Mouse (Mus musculus) thymus, adult 2 months (tissue): Measurements from ENCODE around the gene Gdpd2. TPM values are rescaled to one million over a fixed set of nuclear protein-coding genes. Genes with fewer than 3 reads are reported as not detected.

Source experiments
- DNase-seq: peaks from one replicate; pipeline ENCODE4 v3.0.0; 2021
- H3K27ac ChIP-seq: fragments of 200-500 bp; 2 replicates; pipeline ENCODE4 v1.5.1; 2012; ENCODE audit warnings: low read length, control low read depth; ENCODE audit not compliant: control insufficient read depth, insufficient read depth
- H3K27me3 ChIP-seq: fragments of 200-500 bp; 2 replicates; pipeline ENCODE4 v1.6.1; 2012; ENCODE audit warnings: mild to moderate bottlenecking, low read length, moderate library complexity, mixed read lengths; ENCODE audit not compliant: control insufficient read depth, insufficient read depth
- H3K36me3 ChIP-seq: fragments of 200-500 bp; 2 replicates; pipeline ENCODE4 v1.6.1; 2012; ENCODE audit warnings: mild to moderate bottlenecking, low read length, moderate library complexity; ENCODE audit not compliant: control insufficient read depth, insufficient read depth
- H3K4me1 ChIP-seq: fragments of 200-500 bp; replicated peaks from 2 replicates; pipeline ENCODE4 v1.6.1; 2012; ENCODE audit warnings: low read length; ENCODE audit not compliant: control insufficient read depth, insufficient read depth
- H3K4me3 ChIP-seq: fragments of 200-500 bp; 2 replicates; pipeline ENCODE4 v1.5.1; 2012; ENCODE audit warnings: mild to moderate bottlenecking, low read length, control low read depth, moderate library complexity; ENCODE audit not compliant: control insufficient read depth, insufficient read depth
- CTCF ChIP-seq: fragments of 200-500 bp; IDR thresholded peaks from 2 replicates; pipeline ENCODE4 v1.5.1; 2012; ENCODE audit warnings: mild to moderate bottlenecking, control low read depth, low read length, moderate library complexity, borderline replicate concordance; ENCODE audit not compliant: control insufficient read depth, poor library complexity, insufficient read depth; ENCODE audit errors: extremely low read depth
- POLR2A ChIP-seq: fragments of 200-500 bp; IDR thresholded peaks from 2 replicates; pipeline ENCODE4 v1.6.1; 2012; ENCODE audit warnings: mild to moderate bottlenecking, low read length, control low read depth, moderate library complexity; ENCODE audit not compliant: control insufficient read depth, poor library complexity, insufficient read depth; ENCODE audit errors: extremely low read depth
- WGBS: fragments of 180-500 bp; shearing (Covaris S2); methylation state at CpG from one replicate; pipeline ENCODE4 v1.1.7; 2018; 5-methylcytosine and 5-hydroxymethylcytosine counted together
- polyA plus RNA-seq: library from polyadenylated mRNA; depleted of rRNA; stranded (reverse); fragments of >200 nt; gene quantifications from 2 replicates; pipeline ENCODE4 v1.2.3, GENCODE M21; 2012; rRNA removed

The Gdpd2 gene
- polyA plus RNA-seq, 1 experiment = 2.4 TPM

DNA sequence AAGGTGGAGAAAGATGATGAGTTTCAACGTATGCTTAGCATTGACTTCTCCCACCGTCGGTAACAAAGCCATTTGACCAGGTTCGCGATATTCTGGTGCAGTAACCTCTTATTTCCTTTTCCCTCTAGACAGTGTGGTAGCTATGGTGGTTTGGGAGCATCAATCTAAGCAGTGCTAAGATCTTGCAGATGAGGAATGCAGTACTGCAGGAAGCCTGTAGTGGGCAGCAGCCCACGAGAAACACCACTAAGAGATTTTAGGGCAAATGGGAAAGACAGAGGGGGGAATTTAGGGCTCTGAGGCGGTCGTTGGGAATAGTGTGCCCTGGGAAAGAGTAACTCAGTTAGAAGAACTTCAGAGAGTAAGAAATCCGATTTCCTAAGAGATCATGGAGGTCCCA lies 46.8 kb downstream of the Gdpd2 start:
- Histone ChIP-seq H3K4me1 (peaks cover 7% of the 10 kb centered on the region), H3K36me3 (no peaks in the 10 kb centered on the region), H3K27me3 (no peaks in the 10 kb centered on the region), H3K4me3 (no peak overlapping the region), H3K27ac (no peak overlapping the region)
- 8% methylated on average over 9 of the region's 9 CpGs for WGBS
- TF ChIP-seq POLR2A = no peak
- TF ChIP-seq CTCF = no peak
- DNase-seq = peak; percentile 54

DNA sequence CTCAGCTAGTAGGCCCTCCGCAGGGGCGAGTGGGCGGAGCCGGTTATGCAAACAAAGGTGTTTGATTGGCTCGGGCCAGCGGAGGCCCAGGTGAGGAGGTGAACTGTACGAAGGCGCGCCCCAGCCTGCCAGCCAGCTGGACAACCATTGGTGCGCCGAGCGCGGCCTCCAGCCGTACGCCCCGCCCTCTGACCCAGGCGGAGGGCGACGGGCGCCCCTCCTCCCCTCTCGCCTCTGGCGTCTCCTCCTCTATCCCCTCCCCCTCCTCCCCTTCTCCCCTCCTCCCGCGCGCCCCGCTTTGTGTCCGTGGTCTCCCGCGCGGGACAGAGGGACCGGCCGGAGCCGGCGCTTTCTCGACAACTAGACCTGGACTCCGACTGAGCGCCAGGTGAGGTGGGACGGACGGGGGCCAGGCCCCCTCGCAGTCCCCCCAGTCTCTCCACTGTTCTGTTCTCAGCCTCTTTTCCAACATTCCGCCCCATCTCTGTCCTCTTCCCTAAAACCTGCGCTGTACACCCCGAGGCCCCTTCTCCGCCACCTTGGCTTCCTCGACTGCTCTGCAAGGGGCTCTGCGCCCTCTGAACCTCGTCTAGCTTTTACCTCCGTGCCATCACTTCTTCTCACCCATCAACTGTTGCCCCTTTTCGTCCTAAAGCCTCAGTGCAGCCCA lies 47.4 kb downstream of the Gdpd2 start:
- 4% methylated on average over 27 of the region's 49 CpGs for WGBS
- H3K27ac ChIP-seq = peak overlapping the region; percentile 69
- TF ChIP-seq CTCF (no peak), POLR2A (no peak)
- no peaks in the 10 kb centered on the region for H3K36me3 ChIP-seq
- DNase-seq = peak; percentile 81
- H3K27me3 ChIP-seq = no peaks in the 10 kb centered on the region
- peak overlapping the region; percentile 66 for H3K4me3 ChIP-seq
- H3K4me1 ChIP-seq = peaks cover 7% of the 10 kb centered on the region

DNA sequence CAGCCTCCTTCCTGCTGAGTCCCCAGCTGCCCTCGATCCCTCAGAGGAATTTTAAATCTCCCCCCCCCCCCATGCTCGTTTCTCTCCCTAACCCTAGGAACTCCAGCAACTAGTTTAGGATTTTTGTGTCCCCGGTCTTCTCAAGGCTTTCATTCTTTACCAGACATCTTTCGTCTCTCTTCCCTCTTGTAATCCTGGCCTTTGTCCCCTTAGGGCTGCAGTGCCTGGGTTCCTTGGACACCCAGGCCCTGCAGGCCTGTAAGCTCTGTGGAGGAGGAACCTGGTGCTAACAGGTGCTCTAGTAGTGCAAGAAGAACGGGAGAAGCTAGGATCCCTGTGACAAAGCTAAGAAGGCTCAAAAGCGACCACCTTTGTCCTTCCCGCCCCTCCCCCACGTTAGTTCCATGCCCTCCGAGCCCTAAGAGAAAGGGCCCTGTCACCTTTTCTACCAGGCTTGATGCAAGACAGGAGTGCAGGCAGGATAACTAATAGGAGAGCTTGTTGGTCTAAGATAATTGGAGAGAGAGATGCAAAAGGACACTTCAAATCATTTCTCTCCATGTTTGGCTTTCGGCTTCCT lies 48.1 kb downstream of the Gdpd2 start:
- H3K4me3 ChIP-seq = peak overlapping the region; percentile 66
- no peak overlapping the region for H3K27ac ChIP-seq
- peaks cover 7% of the 10 kb centered on the region for H3K4me1 ChIP-seq
- no peaks in the 10 kb centered on the region for H3K36me3 ChIP-seq
- no peaks in the 10 kb centered on the region for H3K27me3 ChIP-seq
- no peak for TF ChIP-seq POLR2A
- no peak for TF ChIP-seq CTCF
- WGBS = 51% methylated on average over 10 of the region's 10 CpGs
- DNase-seq = no peak

DNA sequence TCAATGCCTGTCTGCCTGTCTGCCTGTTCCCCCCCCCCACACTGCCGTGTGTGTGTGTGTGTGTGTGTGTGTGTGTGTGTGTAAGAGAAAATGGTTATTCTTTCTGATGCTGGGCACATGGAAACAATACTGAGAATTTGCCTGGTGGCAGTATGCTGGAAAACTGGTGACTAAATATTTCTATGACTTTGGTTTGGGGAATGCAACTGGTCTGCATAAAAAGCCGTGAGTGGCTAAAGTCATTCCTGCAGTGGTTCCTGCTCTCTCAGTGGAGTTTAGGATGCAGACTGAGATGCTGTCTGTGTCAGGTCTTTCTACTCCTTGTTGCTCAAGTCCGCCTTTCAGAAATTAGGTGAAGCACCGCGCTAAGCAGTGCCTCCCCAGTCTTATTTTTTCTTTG lies 48.7 kb downstream of the Gdpd2 start:
- WGBS = 83% methylated on average over 5 of the region's 5 CpGs
- no peak overlapping the region for H3K27ac ChIP-seq
- TF ChIP-seq CTCF (no peak), POLR2A (no peak)

More for the DNA sequence above, 48.7 kb downstream of the Gdpd2 start:
- Histone ChIP-seq H3K4me3 (no peak overlapping the region), H3K4me1 (peaks cover 7% of the 10 kb centered on the region), H3K36me3 (no peaks in the 10 kb centered on the region), H3K27me3 (no peaks in the 10 kb centered on the region)
- DNase-seq = no peak

Other genes with a start within 250 kb of the Gdpd2 start
- 19.8 and 24.2 TPM in 2 replicates for gene Igbp1, start 235.6 kb upstream of the Gdpd2 start, polyA plus RNA-seq
- 0.09 TPM in 1 of 2 replicates, not detected in the other for gene Dgat2l6, start 205.0 kb upstream of the Gdpd2 start, polyA plus RNA-seq
- gene Awat1, start 157.6 kb upstream of the Gdpd2 start, polyA plus RNA-seq = 0.14 and 0.16 TPM in 2 replicates
- 0.04 and 0.14 TPM in 2 replicates for gene P2ry4, start 135.0 kb upstream of the Gdpd2 start, polyA plus RNA-seq
- not detected in 2 replicates for gene Arr3, start 124.4 kb upstream of the Gdpd2 start, polyA plus RNA-seq
- gene Kif4, start 104.1 kb upstream of the Gdpd2 start, polyA plus RNA-seq = 6.3 and 9.0 TPM in 2 replicates
- gene Pdzd11, start 103.3 kb upstream of the Gdpd2 start, polyA plus RNA-seq = 16.8 and 20.6 TPM in 2 replicates
- gene Dlg3, start 37.8 kb downstream of the Gdpd2 start, polyA plus RNA-seq = 10.2 and 12.3 TPM in 2 replicates